Mouse (Mus musculus) liver, adult 2 months (tissue): Measurements from ENCODE around the gene Sycn.

Experiments
- CTCF ChIP-seq: fragments of 200-500 bp; IDR thresholded peaks from 2 replicates; pipeline ENCODE4 v1.5.1; 2011; ENCODE audit warnings: low read depth, low read length, control low read depth
- POLR2A ChIP-seq: fragments of 200-500 bp; IDR thresholded peaks from 2 replicates; pipeline ENCODE4 v1.6.1; 2011; ENCODE audit warnings: low read length, control low read depth; ENCODE audit not compliant: insufficient read depth; ENCODE audit errors: extremely low read depth

DNA sequence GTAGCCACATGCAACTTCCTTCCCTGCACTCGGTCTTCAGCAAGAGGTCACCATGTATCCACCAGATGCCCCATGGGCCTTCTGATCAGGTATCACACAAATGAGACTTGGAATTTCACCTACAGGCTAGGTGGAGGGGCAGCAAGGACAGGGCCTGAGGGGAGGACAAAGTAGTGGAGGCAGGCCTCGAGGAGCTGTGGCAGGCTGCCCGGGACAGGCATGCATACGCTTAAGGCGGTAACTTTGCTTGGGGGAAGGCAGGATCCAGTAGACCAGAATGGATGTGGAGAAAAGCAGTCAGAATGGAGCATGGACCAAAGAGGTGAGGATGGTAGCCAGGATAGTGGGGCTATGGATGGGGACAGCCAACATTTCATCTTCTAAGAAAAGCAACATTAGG lies 39.1 kb downstream of the Sycn start:
- no peak for TF ChIP-seq POLR2A
- no peak for TF ChIP-seq CTCF
